Mouse (Mus musculus): ENCODE results near the gene Rrm2.
"Not testable (repeated sequence)": the region's sequence is repeated elsewhere in the genome, so short reads cannot be mapped to it uniquely, and the experiment has no call there.

Rrm2 gene

DNA sequence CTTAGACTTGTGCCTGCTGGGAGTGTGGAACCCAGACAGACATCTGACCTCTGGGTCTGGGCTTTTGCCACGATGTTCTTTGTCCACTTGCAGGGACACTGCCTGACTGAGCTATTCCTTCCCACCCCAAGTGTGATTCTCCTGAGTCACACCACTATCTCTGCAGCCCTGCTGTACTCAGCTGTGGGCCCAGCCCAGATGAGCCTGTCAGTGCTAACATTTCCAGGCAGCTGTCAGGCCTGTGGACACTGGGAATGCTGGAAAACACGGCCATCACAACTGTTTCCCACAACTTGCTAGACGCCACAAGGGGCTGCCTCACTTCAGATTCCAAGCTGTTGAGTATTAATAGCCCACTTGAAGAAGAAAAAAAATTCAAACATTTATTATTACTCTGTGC is 5.0 kb upstream of the Rrm2 start:
- no peak for DNase-seq (ENCODE audit: low read depth in 2 of 2, low spot score in 2 of 2)

DNA sequence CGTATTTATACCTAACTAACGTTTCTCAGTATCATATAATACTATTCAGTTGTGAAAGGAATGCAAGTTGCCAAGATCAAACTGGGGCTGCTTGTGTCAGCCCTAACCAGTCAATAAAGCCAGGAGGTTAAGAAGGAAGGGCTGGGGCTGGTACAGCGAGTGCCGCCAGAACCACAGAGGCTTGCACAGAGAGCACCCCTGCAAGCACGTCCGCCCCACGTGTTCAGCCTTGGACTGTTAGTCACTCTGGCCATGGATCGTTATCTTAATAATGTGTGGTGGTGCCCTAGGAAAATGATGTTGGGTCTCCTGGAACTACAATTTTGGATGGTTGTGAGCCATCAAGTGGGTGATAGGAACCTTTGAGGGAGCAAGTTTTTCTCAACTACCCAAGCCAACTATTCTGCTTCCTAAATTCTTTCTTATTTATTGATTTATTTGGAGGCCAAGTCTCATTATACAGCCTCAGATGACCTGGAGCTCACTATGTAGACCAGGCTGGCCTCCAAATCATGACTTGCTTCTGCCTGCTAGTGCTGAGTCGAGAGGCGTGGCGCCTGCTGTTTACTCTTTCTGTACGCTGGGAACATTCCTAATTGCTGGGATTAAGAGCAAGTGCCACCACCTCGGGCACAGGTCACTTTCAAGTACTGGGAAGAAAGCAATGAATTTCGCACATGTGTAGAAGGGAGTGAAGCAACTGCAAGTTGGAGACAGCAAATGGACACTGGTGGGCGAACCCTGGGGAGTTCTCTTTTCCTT is 2.4 kb upstream of the Rrm2 start:
- DNase-seq (ENCODE audit: low read depth in 2 of 2, low spot score in 2 of 2), result no peak

DNA sequence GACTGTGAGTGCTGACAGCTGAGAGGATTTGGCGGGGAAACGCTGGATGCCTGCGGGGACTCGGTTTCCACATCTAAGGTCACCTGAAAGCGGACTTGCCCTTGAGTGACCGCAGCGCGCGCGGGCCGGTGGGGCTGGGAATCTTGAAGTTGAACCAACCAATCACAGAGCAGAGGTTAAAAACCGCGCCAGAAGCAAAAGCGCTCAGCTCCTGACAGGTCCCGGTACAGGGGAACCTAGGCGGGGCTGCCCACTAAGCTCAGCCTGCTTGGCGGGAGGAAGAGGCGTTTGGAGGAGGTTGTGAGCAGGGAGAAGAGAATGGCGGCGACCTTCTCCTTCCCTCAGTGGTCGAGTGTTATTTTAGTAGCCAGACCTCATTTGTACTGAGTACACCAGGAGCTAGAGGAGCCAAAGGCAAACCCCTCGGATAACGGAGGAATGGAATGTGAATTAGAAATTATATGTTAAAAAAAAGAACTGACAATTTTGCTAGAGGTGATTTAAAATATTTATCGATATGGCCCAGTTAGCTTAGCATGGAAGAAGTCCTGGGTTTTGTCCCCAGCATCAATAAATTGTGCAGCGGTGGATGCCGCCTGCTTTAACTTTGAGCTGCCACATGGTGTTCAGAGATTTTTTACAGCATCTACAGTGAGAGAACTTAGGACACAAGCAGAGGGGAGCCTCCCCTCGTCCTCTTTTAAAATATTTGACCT is 1.1 kb upstream of the Rrm2 start:
- DNase-seq (ENCODE audit: low read depth in 2 of 2, low spot score in 2 of 2), result no peak

DNA sequence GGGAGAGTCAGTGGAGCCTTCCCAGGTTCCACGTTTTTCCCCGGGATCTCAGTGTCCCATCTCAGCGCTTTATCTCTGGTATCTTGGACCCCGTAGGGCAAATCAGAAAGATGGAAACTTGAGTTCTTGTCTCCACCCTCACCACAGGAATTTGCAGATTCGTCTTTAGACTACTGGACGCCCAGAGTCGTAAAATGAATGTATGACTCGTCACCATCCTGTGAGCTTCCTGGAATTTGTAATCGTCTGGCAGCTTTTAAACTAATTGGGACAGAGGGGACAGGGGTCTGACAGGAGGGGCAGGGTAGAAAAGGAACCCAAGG is 600 bp upstream of the Rrm2 start:
- DNase-seq (ENCODE audit: low read depth in 2 of 2, low spot score in 2 of 2), result no peak

DNA sequence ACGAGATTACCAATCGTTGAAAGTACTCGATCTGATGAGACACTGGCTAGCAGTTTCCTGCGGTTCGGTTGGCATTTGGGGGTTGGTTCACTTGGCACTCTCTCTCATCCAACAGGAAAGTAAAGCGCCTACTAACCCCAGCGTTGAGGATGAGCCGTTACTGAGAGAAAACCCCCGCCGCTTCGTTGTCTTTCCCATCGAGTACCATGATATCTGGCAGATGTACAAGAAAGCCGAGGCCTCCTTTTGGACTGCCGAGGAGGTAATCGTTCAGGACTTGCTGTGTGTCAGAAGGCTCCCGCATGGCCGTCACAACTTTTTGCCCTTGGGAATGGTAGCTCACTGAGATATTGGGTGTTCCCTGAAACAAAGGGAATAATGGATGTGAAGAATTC is 780 bp downstream of the Rrm2 start:
- no peak for DNase-seq (ENCODE audit: low read depth in 2 of 2, low spot score in 2 of 2)

DNA sequence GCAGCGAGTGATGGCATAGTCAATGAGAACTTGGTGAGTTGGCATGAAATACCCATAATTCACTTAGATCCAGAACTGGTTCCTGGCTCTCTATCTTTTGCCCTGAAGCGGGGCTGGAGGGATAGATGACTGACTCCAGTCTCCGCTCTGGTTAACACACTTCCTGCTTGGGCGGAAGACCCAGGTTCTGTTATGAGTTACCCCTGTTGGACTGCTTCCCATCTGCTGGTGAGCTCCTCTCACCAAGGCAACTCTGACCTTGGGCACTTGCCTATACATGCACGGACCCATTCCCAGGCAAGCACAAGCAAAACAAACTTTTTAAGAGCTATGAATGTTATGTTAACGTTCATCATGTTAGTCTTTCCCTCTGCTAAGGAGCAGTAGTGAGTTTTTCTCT is 1.4 kb downstream of the Rrm2 start:
- DNase-seq (ENCODE audit: low read depth in 2 of 2, low spot score in 2 of 2), result no peak

DNA sequence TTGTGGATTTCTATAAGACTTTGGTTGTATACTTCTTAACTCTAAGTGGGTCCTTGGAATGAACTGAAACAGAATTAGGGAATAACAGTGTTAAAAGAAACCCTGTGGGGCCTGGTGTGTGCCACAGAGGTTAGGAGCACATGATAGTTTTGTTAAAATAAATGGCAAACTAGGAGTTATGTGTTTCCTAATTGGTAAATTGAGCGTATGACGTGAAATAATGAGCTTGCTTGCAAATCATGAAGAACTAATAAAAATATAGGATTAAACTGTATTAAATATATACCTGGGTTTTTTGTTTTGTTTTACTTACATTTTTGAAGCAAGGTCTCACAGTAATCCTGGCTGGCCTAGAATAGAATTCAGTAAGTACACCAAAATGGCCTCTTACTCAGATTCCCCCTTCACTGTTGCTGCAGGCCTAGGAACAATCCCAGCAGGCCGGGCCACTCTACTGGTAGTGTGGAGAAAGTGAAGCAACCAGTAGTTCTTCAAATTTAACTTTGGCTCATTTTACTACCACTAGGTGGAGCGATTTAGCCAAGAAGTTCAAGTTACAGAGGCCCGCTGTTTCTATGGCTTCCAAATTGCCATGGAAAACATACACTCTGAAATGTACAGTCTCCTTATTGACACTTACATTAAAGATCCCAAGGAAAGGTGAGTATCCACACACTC is 1.9 kb downstream of the Rrm2 start:
- peak; percentile 31 to 65 for DNase-seq (ENCODE audit: low read depth in 2 of 2, low spot score in 2 of 2)

DNA sequence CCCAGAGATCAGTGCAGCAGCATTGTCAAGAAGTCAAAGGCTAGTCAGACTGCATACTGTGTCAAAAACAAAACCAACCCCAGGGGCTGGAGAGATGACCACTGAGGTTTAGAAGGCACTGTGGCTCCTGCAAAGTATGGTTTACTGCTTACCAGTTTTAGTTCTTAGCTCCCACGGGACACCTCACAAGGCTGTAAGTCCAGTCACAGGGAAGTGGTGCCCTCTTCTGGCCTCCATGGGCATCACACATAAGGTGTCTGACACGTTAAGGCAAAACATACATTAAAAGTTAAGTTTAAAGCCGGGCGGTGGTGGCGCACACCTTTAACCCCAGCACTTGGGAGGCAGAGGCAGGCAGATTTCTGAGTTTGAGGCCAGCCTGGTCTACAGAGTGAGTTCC is 2.6 kb downstream of the Rrm2 start:
- DNase-seq (ENCODE audit: low read depth in 2 of 2, low spot score in 2 of 2), result no peak

DNA sequence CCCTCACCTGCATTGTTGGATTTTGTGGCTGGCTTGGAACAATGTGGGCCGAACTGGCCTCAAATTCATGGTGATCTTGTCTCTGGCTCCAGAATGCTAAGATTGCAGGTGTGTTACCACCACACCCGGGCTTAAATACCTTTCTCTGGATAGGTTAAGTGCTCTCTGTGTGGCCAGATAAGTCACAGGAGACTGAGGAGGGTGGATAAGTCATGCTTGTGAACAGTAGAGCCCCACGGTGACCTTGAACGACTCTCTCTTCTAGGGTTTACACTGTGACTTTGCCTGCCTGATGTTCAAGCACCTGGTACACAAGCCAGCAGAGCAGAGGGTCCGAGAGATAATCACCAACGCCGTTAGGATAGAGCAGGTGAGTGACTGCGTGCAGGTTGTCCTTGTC is 4.4 kb downstream of the Rrm2 start:
- no peak for DNase-seq (ENCODE audit: low read depth in 2 of 2, low spot score in 2 of 2)

DNA sequence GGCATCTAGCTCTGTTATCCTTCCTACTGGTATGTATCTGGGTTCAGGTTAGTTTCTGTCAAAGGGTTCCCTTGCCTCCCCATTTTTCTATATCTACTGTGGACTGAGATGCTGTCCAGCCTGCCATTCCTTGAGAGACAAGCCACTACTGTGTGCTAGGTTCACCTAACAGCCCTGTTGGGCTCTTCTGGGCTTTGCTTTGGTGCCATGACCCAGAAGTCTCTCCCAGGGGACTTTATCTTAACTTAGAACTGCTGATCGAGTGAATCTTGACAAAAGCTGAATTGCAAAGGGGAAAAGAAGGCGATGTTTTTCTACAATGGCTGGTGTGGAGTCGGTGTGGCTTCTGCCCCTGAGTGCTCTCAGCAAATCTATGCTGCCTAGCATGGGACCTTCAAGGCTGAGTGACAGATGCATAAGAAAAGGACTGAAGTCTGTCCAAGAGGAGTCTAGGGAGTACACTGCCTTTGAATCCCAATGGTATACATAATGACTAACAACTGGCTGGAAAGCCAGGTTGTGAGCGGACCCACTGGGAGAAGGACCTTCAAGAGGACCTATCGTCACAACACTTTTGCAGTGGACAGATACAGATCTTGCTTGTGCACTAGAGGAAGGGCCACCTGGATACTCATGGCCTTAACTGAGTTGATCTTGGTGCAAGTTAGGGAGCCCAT is 6.7 kb downstream of the Rrm2 start:
- DNase-seq (ENCODE audit: low read depth in 2 of 2, low spot score in 2 of 2), result no peak

DNA sequence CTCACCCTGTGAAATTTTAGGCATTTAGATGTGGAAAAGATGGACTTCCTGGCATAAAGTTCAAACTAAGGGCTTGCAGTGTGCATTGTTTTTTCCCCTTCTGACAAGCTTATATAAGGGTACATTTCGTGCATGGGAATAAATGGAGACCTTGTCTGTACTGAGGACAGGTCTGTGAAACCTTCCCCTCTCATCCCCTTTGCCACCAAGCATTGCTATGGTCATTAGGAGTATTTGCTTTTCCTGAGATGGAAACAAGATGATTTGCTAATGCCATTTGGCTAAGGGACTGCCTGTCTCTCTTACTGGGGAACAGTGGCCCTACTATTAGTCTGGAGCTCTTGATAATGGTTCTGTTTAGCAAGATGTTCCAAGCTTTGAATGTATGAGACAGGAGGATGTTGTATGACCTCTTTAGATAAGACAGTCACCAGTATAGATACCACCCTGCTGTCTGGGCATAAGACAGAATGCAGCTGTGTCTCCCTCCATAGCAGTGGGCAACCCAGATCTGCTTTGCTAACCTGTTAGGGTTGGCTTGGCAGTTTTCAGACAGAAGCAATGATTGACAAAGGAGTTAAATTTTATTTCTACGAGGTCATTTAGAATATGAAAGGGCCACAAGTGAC is 7.3 kb downstream of the Rrm2 start:
- DNase-seq (ENCODE audit: low read depth in 2 of 2, low spot score in 2 of 2), result no peak

DNA sequence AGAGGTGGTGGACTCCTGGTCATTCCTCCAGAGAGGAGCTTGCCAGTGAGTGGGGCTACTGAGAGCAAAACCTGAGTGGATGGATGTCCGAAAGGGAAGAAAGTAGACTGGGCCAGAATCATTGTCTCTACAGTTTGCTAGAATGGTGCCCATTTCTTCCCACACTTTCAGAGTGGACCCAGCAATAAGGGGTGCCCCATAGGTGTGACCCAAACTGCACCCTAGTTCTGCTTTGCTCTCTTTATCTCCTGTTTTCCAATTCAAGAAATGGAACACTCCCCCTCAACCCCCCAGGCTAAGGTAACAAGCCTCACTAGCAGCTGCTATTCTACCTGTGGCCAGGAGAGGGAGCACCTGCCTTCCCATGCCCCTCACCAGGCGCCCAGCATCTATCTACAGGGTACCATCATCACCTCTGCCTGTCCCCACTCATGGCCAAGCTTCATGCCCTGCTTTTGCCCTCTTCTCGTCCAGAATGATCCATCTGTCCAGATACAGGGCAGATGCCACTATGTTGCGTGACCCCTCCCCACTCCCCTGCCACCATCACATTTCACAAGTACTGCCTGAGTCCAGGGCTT is 8.8 kb downstream of the Rrm2 start:
- peak in 1 of 2 experiments; percentile 19 for DNase-seq (ENCODE audit: low read depth in 2 of 2, low spot score in 2 of 2)

DNA sequence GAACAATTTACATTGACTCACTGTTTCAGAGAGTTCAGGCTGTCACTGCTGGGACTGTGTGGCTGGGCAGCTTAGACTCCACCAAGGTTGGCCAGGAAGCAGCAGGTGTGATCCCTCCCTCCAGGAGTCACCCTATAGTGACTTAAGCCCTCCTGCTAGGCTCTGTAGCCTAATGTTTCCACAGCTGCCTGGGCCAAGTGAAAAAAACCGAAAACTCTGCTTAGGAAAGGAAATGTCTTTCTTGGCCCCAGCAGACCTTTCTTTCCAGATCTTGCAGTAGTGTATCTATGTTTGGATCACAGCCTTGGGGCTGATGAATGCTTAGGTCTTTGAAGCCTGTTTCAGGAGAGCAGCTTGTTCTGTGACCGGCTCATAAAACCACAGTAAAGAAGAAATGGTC is 15.4 kb downstream of the Rrm2 start:
- no peak for DNase-seq (ENCODE audit: low read depth in 2 of 2, low spot score in 2 of 2)

DNA sequence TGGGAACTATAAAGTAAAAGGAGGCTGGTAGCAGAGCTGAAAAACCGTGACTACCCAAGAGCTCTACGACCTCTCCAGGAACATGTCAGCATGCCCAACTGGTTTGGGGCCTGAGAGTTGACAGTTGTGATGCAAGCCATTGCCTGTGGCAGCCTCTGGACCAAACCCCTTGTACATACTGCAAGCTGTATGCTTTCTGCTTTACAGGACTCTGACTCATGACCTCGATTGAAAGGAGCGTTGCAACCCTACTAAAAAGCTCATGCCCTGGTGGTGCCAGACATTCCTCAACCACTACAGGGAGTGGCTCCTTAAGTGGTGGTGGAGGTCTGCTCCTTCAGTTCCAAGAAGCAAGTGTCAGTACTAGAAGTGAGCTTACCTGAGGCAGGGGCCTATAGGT is 15.8 kb downstream of the Rrm2 start:
- no peak for DNase-seq (ENCODE audit: low read depth in 2 of 2, low spot score in 2 of 2)

DNA sequence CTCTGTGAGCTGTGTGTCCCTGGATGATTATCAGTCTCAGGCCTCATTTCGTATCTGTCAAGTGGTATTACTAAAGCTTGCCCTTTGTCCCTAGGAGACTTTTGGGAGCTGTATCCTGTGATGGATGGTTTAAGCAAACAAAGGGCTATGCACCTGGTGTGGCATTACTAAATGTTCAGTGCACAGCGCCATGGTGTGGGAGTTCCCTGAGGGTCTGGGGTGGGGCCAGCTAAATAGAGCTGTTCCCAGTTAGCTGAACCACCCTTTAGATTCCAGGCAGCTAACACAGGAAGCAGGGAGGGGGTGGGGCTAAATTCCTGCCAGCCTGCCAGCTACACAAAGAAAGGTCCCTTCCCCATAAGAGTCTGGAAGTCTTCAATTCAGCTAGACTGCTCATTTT is 16.3 kb downstream of the Rrm2 start:
- no peak for DNase-seq (ENCODE audit: low read depth in 2 of 2, low spot score in 2 of 2)

DNA sequence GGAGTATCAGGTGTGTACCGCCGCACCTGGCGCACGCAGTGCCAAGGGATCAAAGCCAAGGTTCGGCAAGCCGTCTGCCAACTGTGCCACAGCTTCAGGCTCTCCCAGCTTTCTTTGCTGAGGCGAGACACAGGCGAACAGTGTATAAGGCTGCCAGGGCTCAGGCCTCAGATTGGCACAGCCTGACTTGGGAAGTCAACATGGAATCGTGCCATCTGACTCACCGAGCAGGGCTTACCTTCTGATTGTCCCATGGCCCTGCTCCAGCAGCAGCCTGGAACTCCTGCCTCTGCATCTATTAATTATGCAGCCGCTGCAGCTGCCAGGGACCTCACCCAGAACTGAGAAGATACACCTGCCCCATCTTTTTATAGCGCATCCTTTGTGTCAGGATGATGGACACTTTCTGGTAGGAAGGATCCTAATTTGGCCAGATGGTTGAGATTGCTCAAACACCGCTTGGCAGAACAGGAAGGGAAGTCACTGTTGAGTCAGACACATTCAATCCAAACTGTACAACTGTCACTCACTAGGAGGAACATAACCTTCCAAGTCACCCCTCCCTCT is 26.9 kb downstream of the Rrm2 start:
- DNase-seq (ENCODE audit: low read depth in 2 of 2, low spot score in 2 of 2), result no peak

DNA sequence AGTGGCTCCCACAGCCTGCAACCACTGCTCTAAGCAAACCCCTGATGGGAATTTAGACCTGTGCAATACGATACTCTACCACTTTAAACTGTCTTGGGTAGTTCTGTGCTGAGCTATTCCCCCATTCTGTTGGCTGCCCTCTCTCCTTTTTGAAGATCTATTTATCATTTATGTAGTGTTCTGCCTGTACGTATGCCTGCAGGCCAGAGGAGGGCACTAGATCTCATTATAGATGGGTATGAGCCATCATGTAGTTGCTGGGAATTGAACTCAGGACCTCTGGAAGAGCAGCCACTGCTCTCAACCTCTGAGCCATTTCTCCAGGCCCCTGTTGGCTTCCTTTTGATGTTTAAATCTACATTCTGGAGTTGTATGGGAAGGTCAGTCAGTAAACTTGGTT is 28.9 kb downstream of the Rrm2 start:
- DNase-seq (ENCODE audit: low read depth in 2 of 2, low spot score in 2 of 2), result no peak

DNA sequence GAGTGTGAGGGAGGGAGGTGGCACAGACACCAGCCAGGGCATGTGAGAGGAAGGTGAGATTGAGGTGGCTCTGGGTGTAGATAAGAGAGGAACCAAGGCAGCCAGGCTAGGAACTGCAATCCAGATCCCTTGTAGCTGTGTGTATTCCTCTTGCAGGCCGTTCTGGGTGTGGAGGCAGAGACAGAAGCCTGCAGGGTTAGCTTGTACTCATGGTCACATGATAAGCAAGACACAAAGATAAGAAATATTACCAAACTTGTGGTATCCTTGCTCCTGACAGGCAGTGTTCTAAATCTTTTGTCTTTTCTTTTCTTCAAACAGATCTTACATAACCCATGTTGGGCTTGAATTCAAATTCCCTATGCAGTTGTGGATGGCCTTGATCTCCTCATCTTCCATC is 31.9 kb downstream of the Rrm2 start:
- DNase-seq (ENCODE audit: low read depth in 2 of 2, low spot score in 2 of 2), result no peak

DNA sequence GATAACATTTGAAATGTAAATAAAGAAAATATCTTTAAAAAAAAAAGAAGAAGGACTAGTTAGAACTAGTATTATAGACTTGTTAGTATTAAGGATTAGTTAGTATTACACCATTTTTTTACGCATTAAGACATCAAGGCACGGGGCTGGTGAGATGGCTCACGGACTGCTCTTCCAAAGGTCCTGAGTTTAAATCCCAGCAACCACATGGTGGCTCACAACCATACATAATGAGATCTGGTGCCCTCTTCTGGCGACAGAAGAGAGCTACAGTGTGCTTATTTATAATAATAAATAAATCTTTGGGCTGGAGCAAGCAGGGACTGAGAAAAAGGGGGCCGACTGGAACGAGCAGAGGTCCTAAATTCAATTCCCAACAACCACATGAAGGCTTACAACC is 33.5 kb downstream of the Rrm2 start:
- DNase-seq (ENCODE audit: low read depth in 2 of 2, low spot score in 2 of 2), result not testable (repeated sequence)

DNA sequence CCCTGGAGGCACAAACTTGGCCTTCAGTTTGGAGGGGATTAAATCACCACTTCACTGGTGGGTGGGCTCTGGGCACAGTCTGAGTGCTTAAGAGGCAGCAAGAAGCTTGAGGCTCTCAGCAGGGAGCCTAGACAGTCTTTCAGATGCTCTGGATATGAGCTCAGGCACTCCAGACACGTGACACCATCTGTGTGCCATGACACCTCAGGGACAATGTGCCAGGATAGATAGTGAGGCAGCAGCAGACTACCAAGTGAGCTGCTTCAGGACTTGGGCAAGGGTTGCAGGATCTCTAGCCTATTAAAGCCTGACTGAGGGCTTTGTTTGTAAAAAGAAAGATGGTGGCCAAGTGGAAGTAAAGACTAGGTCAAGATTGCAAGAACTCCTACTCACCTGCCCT is 36.3 kb downstream of the Rrm2 start:
- DNase-seq (ENCODE audit: low read depth in 2 of 2, low spot score in 2 of 2), result no peak
